Mouse (Mus musculus) cerebellum, adult 2 months (tissue): ENCODE results near the gene Junb. TPM values are rescaled to one million over a fixed set of nuclear protein-coding genes. Genes with fewer than 3 reads are reported as not detected.

Experiments used
- DNase-seq, 2 experiments: peaks; one replicate each; pipeline ENCODE4 v3.0.0; 2021
- H3K27ac ChIP-seq: fragments of 200-500 bp; 2 replicates; pipeline ENCODE4 v1.5.1; 2012; ENCODE audit warnings: low read length, control low read depth, inconsistent platforms; ENCODE audit not compliant: insufficient read depth
- H3K27me3 ChIP-seq: fragments of 200-500 bp; 2 replicates; pipeline ENCODE4 v1.6.1; 2012; ENCODE audit warnings: inconsistent platforms, mild to moderate bottlenecking, low read length, moderate library complexity; ENCODE audit not compliant: control insufficient read depth, insufficient read depth
- H3K4me1 ChIP-seq: fragments of 200-500 bp; 2 replicates; pipeline ENCODE4 v1.6.1; 2011; ENCODE audit warnings: low read length; ENCODE audit not compliant: control insufficient read depth, insufficient read depth
- H3K4me3 ChIP-seq: fragments of 200-500 bp; replicated peaks from 2 replicates; pipeline ENCODE3; 2011; ENCODE audit warnings: mild to moderate bottlenecking, low read depth, low read length, control low read depth; ENCODE audit not compliant: insufficient read depth
- CTCF ChIP-seq: fragments of 200-500 bp; IDR thresholded peaks from 2 replicates; pipeline ENCODE4 v1.5.1; 2011; ENCODE audit warnings: low read depth, mild to moderate bottlenecking, control low read depth, low read length, moderate library complexity, borderline replicate concordance; ENCODE audit not compliant: insufficient read depth
- POLR2A ChIP-seq: fragments of 200-500 bp; IDR thresholded peaks from 2 replicates; pipeline ENCODE4 v1.6.1; 2011; ENCODE audit warnings: low read length, control low read depth, borderline replicate concordance; ENCODE audit not compliant: insufficient read depth
- WGBS: fragments of 180-500 bp; shearing (Covaris S2); methylation state at CpG from one replicate; pipeline ENCODE4 v1.1.7; 2018; 5-methylcytosine and 5-hydroxymethylcytosine counted together
- polyA plus RNA-seq: library from polyadenylated mRNA; depleted of rRNA; stranded (reverse); fragments of >200 nt; gene quantifications from 2 replicates; pipeline ENCODE4 v1.2.3, GENCODE M21; 2012

Junb gene
- polyA plus RNA-seq, 1 experiment: 12.8 TPM

- TF ChIP-seq CTCF (no peak), POLR2A (no peak)
- 78% methylated on average over 8 of the region's 8 CpGs for WGBS
- Histone ChIP-seq H3K4me3 (no peak overlapping the region), H3K4me1 (no peaks in the 10 kb centered on the region; the same call in 1 of the 2 replicates), H3K27me3 (no peaks in the 10 kb centered on the region), H3K27ac (no peak overlapping the region)
- DNase-seq: no peak
Measured at GRCm38 (mm10) chr8:84974543-84975142, 3.9 kb downstream of the Junb start.

GRCm38 (mm10) chr8:84973803-84974542 is 4.5 kb downstream of the Junb start:
- no peak overlapping the region for H3K27ac ChIP-seq

GRCm38 (mm10) chr8:84973079-84973478 is 5.4 kb downstream of the Junb start:
- H3K27ac ChIP-seq: no peak overlapping the region
- no peak for DNase-seq
- TF ChIP-seq POLR2A: no peak
- TF ChIP-seq CTCF: no peak
- peaks cover 2% of the 10 kb centered on the region; the same call in 1 of the 2 replicates for H3K4me1 ChIP-seq
- H3K4me3 ChIP-seq: no peak overlapping the region
- WGBS: 88% methylated on average over 1 of the region's 1 CpGs
- no peaks in the 10 kb centered on the region for H3K27me3 ChIP-seq

More at GRCm38 (mm10) chr8:84973803-84974542, 4.5 kb downstream of the Junb start:
- TF ChIP-seq CTCF (peak; percentile 93), POLR2A (no peak)
- no peak overlapping the region for H3K4me3 ChIP-seq
- DNase-seq: peak; percentile 60 to 70
- peaks cover 2% of the 10 kb centered on the region; the same call in 1 of the 2 replicates for H3K4me1 ChIP-seq
- 29% methylated on average over 4 of the region's 4 CpGs for WGBS
- no peaks in the 10 kb centered on the region for H3K27me3 ChIP-seq

- Histone ChIP-seq H3K4me3 (peak overlapping the region; percentile 12), H3K27ac (no peak overlapping the region), H3K4me1 (peaks cover 2% of the 10 kb centered on the region; the same call in 1 of the 2 replicates), H3K27me3 (no peaks in the 10 kb centered on the region)
- TF ChIP-seq CTCF (no peak), POLR2A (no peak)
- no peak for DNase-seq
- 50% methylated on average over 5 of the region's 5 CpGs for WGBS
Measured at GRCm38 (mm10) chr8:84970913-84971312, 7.6 kb downstream of the Junb start.

GRCm38 (mm10) chr8:84970135-84970790 is 8.3 kb downstream of the Junb start:
- 2% methylated on average over 21 of the region's 21 CpGs for WGBS
- no peak for TF ChIP-seq POLR2A
- TF ChIP-seq CTCF: no peak

GRCm38 (mm10) chr8:84969241-84970134 is 9.0 kb downstream of the Junb start, which contains the start of the genes Gm49661, Prdx2 and Rnaseh2a:
Gene Gm49661 (minus strand): TSS chr8:84969433.
Gene Prdx2 (plus strand): TSS chr8:84969587.
Gene Rnaseh2a (minus strand): TSS chr8:84969767.
- H3K4me3 ChIP-seq: peak within 1 kb of the TSS; percentile 90
- under 1% methylated on average over 56 of the region's 56 CpGs for WGBS
- peaks cover 5% of the 10 kb centered on the region; the same call in 1 of the 2 replicates for H3K4me1 ChIP-seq
- TF ChIP-seq POLR2A (peak; percentile 92; the same call in 1 of the 2 replicates), CTCF (no peak)
- H3K27ac ChIP-seq: peak within 1 kb of the TSS; percentile 60
- H3K27me3 ChIP-seq: no peaks in the 10 kb centered on the region
- DNase-seq: peak; percentile 81 to 84

More at GRCm38 (mm10) chr8:84970135-84970790, 8.3 kb downstream of the Junb start:
- Histone ChIP-seq H3K4me3 (peak overlapping the region; percentile 90), H3K27me3 (no peaks in the 10 kb centered on the region), H3K27ac (peak overlapping the region; percentile 60), H3K4me1 (peaks cover 2% of the 10 kb centered on the region; the same call in 1 of the 2 replicates)
- DNase-seq: no peak

GRCm38 (mm10) chr8:84968650-84969049 is 9.9 kb downstream of the Junb start:
- Histone ChIP-seq H3K4me1 (peaks cover 5% of the 10 kb centered on the region; the same call in 1 of the 2 replicates), H3K27me3 (no peaks in the 10 kb centered on the region), H3K27ac (no peak overlapping the region; the same call in 1 of the 2 replicates), H3K4me3 (no peak overlapping the region)
- TF ChIP-seq POLR2A: no peak
- no peak for TF ChIP-seq CTCF
- WGBS: 42% methylated on average over 2 of the region's 2 CpGs
- DNase-seq: no peak
